Mouse (Mus musculus): ENCODE measurements around the gene Hist1h2bn.
A peak's percentile ranks its signal among the peaks of the same experiment; 100 is the strongest.

Hist1h2bn gene

GRCm38 (mm10) chr13:21727948-21728572 lies 25.9 kb upstream of the Hist1h2bn start:
- DNase-seq (ENCODE audit: low read depth, low spot score), result peak; percentile 77

- peak; percentile 61 for DNase-seq (ENCODE audit: low read depth, low spot score)
Observed at GRCm38 (mm10) chr13:21729544-21729943, 24.4 kb upstream of the Hist1h2bn start.

GRCm38 (mm10) chr13:21733466-21733865 lies 20.5 kb upstream of the Hist1h2bn start:
- peak; percentile 69 for DNase-seq (ENCODE audit: low read depth, low spot score)

DNA sequence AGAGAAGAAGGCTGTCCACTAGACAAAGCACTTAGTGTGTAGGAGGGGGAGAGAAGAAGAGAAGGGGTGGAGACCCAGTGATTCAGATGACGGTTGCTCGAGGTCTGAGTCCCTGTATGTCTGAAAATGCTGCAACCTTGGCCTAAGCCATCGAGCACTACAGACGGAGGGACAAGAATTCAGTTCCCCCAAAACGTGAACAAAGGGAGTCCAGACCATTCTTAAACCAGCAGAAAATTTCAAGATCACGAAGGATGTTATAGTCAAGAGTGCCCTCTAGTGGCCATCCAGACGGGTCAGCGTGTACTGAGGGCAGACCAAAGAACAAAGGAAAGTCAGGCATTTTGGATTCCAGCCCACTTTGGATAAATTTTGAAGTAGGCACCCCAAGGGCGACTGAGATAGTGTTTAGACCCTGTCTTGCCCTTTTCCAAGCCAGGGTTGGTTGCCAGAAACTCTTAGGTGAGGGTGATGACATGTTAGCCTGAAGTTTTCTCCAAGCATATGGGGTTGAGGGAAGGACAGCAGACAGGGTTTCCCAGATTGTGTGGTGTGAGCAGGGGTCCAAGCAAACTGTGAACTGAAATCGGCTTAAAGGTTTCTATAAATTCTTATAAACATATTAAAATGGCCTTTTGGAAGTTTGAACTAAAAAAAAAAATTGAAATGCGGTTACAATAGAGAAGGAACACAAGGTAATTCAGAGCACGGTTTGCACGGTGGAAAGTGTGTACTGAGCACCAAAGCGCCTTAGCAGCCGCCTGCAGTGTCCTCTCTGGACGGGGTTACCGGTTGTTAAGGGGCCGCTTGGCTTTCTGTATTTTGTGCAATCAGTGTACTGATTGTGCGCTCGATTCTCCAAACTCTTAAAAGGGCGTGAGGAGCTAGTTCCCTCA lies 19.7 kb upstream of the Hist1h2bn start:
- DNase-seq (ENCODE audit: low read depth, low spot score), result peak; percentile 93

DNA sequence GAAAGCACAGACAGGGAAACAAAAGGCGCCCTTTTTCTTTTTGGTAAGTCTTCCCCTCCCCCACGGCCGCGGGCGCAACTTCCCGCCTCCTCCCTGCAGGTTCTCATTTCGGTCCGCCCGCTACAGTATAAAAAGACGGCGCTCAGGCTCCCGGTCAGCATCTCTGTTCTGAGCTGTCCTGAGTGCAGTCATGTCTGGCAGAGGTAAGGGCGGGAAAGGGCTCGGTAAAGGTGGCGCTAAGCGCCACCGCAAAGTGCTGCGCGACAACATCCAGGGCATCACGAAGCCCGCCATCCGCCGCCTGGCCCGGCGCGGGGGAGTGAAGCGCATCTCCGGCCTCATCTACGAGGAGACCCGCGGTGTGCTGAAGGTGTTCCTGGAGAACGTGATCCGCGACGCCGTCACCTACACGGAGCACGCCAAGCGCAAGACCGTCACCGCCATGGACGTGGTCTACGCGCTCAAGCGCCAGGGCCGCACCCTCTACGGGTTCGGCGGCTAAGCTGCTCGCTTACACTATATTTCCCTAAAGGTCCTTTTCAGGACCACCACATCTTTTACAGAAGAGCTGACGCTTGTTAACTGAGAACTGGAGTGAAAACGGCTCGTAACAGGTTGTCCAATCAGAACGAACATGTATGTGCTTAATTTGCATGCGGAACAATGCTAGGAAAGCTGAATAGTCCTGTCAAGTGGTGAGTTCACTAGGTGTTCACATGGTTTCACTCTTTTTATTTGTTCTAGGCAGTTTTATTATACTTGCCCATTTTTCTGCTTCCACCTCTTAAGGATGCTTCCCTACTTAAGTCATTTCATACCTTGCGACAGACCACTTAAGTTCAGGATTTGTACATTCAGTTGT lies 18.8 kb upstream of the Hist1h2bn start, which contains the start of gene Hist1h4j:
Hist1h4j (plus strand) TSS at position 159 of the 862 bp plus-strand sequence.
- peak; percentile 93 for DNase-seq (ENCODE audit: low read depth, low spot score)

DNA sequence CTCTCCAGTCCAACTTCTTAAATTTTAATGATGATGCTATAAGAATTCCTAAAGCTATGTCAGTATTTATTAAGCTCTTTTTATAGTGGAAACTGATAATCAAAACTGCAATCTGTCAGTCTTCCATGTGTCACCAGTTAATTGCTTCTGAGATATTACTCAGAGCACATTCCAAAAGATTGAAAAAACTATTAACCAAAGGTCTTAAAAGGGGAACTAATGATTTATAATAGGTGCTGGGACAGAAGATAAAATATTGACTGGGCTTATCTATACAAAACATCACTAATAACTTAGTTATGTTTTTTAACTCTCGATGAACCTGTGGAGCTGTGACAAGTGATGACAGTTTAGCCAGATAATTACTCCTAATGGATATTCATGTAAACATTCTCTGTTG lies 8.9 kb upstream of the Hist1h2bn start:
- DNase-seq (ENCODE audit: low read depth, low spot score), result no peak

DNA sequence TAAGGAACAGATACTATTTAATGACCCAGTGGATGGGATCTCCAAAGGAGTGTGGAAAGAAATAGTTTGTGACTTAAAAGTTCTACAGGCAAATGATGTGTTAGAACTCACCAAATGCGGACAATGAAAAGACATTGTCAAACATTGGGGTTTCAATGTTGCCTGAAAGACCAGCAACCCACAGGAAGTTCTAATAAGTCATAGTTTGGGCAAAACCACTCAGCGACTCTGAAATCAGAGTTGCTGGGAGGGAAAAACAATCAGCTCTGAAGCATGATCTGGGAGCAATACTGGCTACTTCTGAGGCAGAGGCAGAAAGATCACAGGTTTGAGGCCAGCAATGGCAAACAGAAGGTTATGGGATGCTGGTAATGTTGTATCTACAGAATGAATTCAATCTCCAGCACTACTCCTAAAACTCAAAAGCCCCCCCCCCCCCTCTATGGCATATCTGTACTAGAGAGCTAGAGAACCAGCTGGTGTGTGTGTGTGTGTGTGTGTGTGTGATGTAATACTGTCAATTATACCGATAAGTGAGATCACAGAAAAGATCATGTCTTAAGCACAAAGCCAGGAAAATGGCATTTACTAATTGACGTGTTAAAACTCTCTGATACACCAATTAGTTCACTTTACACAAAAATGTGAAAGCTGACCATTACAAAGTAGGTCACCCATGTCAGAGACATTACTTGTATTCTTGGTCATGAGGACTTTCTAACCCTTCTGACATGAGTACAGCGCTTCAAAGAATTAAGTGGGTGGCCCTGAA lies 4.3 kb upstream of the Hist1h2bn start:
- DNase-seq (ENCODE audit: low read depth, low spot score), result peak; percentile 65

- DNase-seq (ENCODE audit: low read depth, low spot score), result peak; percentile 94
Observed at GRCm38 (mm10) chr13:21750159-21751017, 3.5 kb upstream of the Hist1h2bn start, which contains the start of gene Hist1h4k. Hist1h4k (minus strand) TSS chr13:21750505.

DNA sequence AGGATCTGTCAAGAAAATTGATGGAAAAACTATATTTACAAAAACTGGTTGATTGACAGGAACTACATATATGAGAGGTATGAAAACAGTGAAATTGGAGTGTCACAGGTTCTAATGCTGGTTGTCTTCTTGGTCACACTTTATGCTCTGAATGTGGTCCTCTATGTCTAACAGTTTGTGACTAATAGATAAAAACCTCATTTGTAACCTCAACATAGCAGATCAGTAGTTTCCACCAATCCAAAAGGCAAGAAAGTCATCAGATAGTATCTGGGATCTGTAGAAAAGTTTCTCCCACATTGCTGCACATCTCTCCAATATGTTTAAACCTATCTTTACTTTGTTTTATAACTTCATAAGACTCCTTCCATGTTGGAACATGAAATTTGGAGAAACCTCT lies 2.5 kb upstream of the Hist1h2bn start:
- DNase-seq (ENCODE audit: low read depth, low spot score), result no peak

GRCm38 (mm10) chr13:21751827-21752226 lies 2.1 kb upstream of the Hist1h2bn start:
- no peak for DNase-seq (ENCODE audit: low read depth, low spot score)

- peak; percentile 22 for DNase-seq (ENCODE audit: low read depth, low spot score)
Observed at GRCm38 (mm10) chr13:21752356-21752755, 1.6 kb upstream of the Hist1h2bn start.

- DNase-seq (ENCODE audit: low read depth, low spot score), result peak; percentile 58
Observed at GRCm38 (mm10) chr13:21753051-21753523, 836 bp upstream of the Hist1h2bn start.

DNA sequence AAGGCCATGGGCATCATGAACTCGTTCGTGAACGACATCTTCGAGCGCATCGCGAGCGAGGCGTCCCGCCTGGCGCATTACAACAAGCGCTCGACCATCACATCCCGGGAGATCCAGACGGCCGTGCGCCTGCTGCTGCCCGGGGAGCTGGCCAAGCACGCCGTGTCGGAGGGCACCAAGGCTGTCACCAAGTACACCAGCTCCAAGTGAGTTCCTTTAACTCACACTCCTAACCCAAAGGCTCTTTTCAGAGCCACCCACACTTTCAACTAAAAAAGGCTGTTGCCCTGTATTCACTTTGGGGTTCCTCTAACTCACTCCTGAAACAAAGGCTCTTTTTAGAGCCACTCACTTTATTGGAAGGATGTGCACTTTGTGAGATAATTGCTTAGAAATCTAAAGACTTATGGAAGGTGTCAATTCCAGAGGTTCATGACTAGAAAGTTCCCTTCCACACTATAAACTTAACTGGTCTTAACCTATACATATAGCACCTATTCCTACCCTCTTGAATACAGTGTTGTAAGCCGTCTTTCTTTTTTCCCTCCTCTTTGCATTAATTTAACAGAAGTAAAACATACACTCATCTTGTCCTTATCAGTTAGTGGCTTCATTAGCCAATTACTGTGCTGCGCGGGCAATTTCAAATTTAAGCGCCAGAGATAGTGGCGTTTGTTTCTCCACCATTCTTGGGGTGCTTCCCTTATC lies 525 bp downstream of the Hist1h2bn start:
- DNase-seq (ENCODE audit: low read depth, low spot score), result peak; percentile 62

DNA sequence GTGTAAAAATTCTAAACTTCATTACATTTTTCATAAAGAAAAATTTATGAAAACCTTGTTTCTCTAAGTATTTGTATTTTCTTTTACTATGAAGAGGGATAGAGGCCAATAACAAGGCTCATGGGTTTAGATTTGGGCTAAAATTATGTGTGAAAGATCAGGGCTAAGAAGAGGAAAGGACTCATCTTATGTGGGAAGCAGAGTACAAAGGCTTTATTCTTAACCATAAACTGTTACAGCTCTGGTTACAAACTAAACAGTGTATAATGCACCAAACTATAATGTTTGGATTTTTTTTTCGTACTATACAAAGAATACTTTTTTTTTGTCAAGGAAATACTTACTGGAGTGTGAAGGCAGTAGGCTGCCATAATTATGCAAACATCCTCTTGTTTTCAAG lies 1.8 kb downstream of the Hist1h2bn start:
- DNase-seq (ENCODE audit: low read depth, low spot score), result no peak

DNA sequence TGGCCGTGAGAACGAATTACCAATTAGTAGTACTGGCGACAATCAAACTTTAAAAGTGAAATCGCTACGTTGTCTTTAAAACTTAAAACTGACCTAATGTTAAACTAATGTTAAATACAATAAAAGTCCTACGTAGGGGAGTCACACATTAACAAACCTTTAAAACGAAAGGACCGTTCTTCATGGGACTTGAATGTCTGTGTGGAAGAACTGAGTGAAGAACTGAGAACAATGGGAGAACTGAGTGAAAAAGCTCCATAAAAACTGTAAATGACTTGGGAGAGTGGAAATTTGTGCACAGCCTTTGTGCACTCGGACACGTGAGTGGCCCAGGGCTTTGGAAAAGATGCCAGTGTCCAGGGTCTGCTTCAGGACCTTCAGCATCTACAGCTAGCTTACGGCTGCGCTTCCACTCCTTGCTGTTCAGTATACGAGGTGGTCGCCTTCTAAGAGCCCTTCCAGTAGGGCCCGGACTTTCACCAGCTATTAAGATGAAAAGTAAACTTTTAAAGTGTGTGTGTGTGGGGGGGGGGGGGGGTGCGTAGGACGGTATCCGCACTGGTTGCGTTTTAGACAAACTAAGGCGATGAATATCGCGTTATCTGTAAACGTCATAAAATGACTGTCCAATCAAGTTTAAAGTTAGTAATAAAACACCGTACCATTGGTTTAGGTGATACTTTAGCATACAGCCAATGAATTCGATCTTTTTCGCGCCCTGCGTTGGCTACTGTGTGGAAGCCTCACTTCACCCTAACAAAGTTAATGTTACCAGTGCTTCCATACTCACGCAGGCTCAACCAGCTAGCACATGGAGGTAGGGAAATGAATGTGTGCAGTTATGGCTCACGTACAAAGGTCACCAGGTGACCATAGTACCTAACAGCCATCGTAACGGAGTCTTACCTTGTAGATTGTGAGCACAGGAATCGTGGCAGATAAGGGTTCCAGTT lies 25.2 kb downstream of the Hist1h2bn start:
- DNase-seq (ENCODE audit: low read depth, low spot score), result peak; percentile 94

GRCm38 (mm10) chr13:21779767-21780731 lies 26.1 kb downstream of the Hist1h2bn start, which contains the start of gene Hist1h1b:
Hist1h1b (minus strand) TSS chr13:21780625.
- DNase-seq (ENCODE audit: low read depth, low spot score), result peak; percentile 87
